Mouse (Mus musculus) G1E (cell line): ENCODE measurements around the gene Il16. TPM values are rescaled to one million over a fixed set of nuclear protein-coding genes. Genes with fewer than 3 reads are reported as not detected.

ENCODE experiments used
- ATAC-seq: 2 replicates; pipeline ENCODE4 v1.8.0; 2016; ENCODE audit warnings: mild to moderate bottlenecking; ENCODE audit not compliant: insufficient number of reproducible peaks, poor library complexity, low FRiP score, severe bottlenecking; ENCODE audit errors: extremely low read depth
- DNase-seq: peaks from one replicate; pipeline ENCODE4 v3.0.0; 2012; ENCODE audit warnings: low spot score
- H3K27me3 ChIP-seq: 2 replicates; pipeline ENCODE4 v1.6.1; 2012; ENCODE audit warnings: mild to moderate bottlenecking, low read length, inconsistent platforms; ENCODE audit not compliant: insufficient read depth
- H3K36me3 ChIP-seq: replicated peaks from 2 replicates; pipeline ENCODE3; 2012; ENCODE audit warnings: mild to moderate bottlenecking, inconsistent platforms
- H3K4me1 ChIP-seq: 2 replicates; pipeline ENCODE4 v1.6.1; 2012; ENCODE audit warnings: low read depth, low read length, inconsistent platforms, mixed read lengths; ENCODE audit not compliant: insufficient read depth
- H3K4me3 ChIP-seq: 2 replicates; pipeline ENCODE4 v1.5.1; 2012; ENCODE audit warnings: low read depth, mild to moderate bottlenecking, inconsistent platforms, low read length, moderate library complexity, mixed read lengths
- H3K9me3 ChIP-seq: replicated peaks from 2 replicates; pipeline ENCODE4 v1.6.1; 2012; ENCODE audit warnings: inconsistent platforms
- CTCF ChIP-seq: IDR thresholded peaks from 2 replicates; pipeline ENCODE4 v1.5.1; 2012; ENCODE audit warnings: low read depth, low read length, inconsistent platforms, mixed read lengths
- GATA1 ChIP-seq: IDR thresholded peaks from 2 replicates; pipeline ENCODE4 v1.6.1; 2012; ENCODE audit warnings: borderline replicate concordance, low read length, inconsistent platforms, mixed read lengths
- GATA2 ChIP-seq: IDR thresholded peaks from 2 replicates; pipeline ENCODE4 v1.6.1; 2012; ENCODE audit warnings: low read depth, low read length, inconsistent platforms, borderline replicate concordance
- POLR2AphosphoS5 ChIP-seq: IDR thresholded peaks from 2 replicates; pipeline ENCODE4 v1.6.1; 2012; ENCODE audit warnings: low read depth, low read length, inconsistent platforms; ENCODE audit not compliant: insufficient replicate concordance
- TAL1 ChIP-seq: conservative IDR thresholded peaks from 2 replicates; pipeline ENCODE4 v1.6.1; 2012; ENCODE audit warnings: low read depth, low read length, inconsistent platforms, mixed read lengths
- polyA plus RNA-seq: library from polyadenylated mRNA; stranded (reverse); fragments of >175 nt; gene quantifications from 2 replicates; pipeline ENCODE4 v1.2.3, GENCODE M21; 2012
- total RNA-seq, 2 experiments: library from RNA; stranded (forward) in 1 of 2; stranded (reverse) in 1 of 2; fragments of 200-1000 nt in 1 of 2; fragments of >200 nt in 1 of 2; fragmentation: Nextera tagmentation in 1 of 2; gene quantifications; 2 replicates each; pipeline ENCODE4 v1.2.3; 2014 to 2017

Il16 gene
- total and polyA plus RNA-seq, 3 experiments: 0.02 to 1.1 TPM; not detected in 1

- Histone ChIP-seq H3K36me3 (no peaks in the 10 kb centered on the region), H3K27me3 (peaks cover 12% of the 10 kb centered on the region), H3K9me3 (no peaks in the 10 kb centered on the region), H3K4me1 (no peaks in the 10 kb centered on the region), H3K4me3 (no peak overlapping the region)
- ATAC-seq (no peak), DNase-seq (no peak)
- no peak for TF ChIP-seq POLR2AphosphoS5
- no peak for TF ChIP-seq GATA2
- no peak for TF ChIP-seq CTCF
- TF ChIP-seq TAL1: no peak
- no peak for TF ChIP-seq GATA1
Measured at GRCm38 (mm10) chr7:83675545-83676254, 69.8 kb downstream of the Il16 start.

GRCm38 (mm10) chr7:83671573-83671972 is 74.0 kb downstream of the Il16 start:
- DNase-seq: no peak
- TF ChIP-seq CTCF (no peak), POLR2AphosphoS5 (no peak), GATA1 (no peak)
- H3K9me3 ChIP-seq: no peaks in the 10 kb centered on the region

GRCm38 (mm10) chr7:83668724-83669123 is 76.8 kb downstream of the Il16 start:
- no peak for DNase-seq
- no peak for ATAC-seq
- H3K27me3 ChIP-seq: peaks cover 9% of the 10 kb centered on the region

More at GRCm38 (mm10) chr7:83671573-83671972, 74.0 kb downstream of the Il16 start:
- no peak overlapping the region for H3K4me3 ChIP-seq
- H3K4me1 ChIP-seq: no peaks in the 10 kb centered on the region
- no peak for ATAC-seq
- no peaks in the 10 kb centered on the region for H3K36me3 ChIP-seq
- H3K27me3 ChIP-seq: peaks cover 6% of the 10 kb centered on the region

DNA sequence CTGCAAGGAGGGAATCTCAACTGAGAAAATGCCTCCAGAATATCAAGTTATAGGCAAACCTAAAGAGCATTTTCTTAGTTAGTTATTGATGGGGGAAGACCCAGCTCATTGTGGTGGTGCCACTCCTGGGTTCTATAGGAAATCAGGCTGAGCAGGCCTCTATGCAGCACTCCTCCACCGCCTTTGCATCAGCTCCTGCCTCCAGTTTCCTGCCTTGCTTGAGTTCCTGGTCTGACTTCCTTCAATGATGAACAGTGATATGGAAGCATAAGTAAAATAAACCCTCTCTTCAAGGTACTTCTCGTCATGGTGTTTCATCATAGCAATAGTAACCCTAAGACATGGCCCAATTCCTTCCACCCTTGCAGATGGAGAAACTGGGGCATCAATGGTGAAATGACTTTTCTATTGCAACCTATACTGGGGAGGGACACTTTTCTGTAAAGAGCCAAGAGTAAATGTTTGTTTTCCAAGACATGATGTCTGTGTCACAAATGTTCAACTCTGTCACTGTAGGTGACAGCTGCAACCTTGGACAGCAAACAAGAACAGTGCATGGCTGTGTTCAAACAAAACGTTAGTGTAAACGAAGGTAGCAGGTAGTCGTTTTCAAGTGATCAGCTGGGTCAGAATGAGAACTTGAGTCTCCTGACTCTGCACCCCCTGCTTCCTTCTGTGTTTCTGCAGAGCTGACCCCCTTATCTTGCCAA is 77.4 kb downstream of the Il16 start:
- TF ChIP-seq TAL1 (no peak), CTCF (no peak), GATA1 (no peak), GATA2 (no peak), POLR2AphosphoS5 (no peak)
- no peak for DNase-seq
- no peaks in the 10 kb centered on the region for H3K36me3 ChIP-seq
- no peaks in the 10 kb centered on the region for H3K4me1 ChIP-seq
- no peaks in the 10 kb centered on the region for H3K9me3 ChIP-seq
- ATAC-seq: no peak
- no peak overlapping the region for H3K4me3 ChIP-seq
- H3K27me3 ChIP-seq: peaks cover 9% of the 10 kb centered on the region

More at GRCm38 (mm10) chr7:83668724-83669123, 76.8 kb downstream of the Il16 start:
- Histone ChIP-seq H3K9me3 (no peaks in the 10 kb centered on the region), H3K4me3 (no peak overlapping the region), H3K4me1 (no peaks in the 10 kb centered on the region), H3K36me3 (no peaks in the 10 kb centered on the region)
- TF ChIP-seq GATA2: no peak
- TF ChIP-seq POLR2AphosphoS5: no peak
- TF ChIP-seq GATA1: no peak
- TF ChIP-seq TAL1: no peak
- no peak for TF ChIP-seq CTCF

GRCm38 (mm10) chr7:83666087-83666595 is 79.4 kb downstream of the Il16 start:
- H3K9me3 ChIP-seq: no peaks in the 10 kb centered on the region
- no peak overlapping the region for H3K4me3 ChIP-seq
- H3K27me3 ChIP-seq: peaks cover 6% of the 10 kb centered on the region
- DNase-seq (no peak), ATAC-seq (no peak)
- H3K4me1 ChIP-seq: no peaks in the 10 kb centered on the region
- TF ChIP-seq CTCF (no peak), GATA1 (no peak), GATA2 (no peak), POLR2AphosphoS5 (no peak), TAL1 (no peak)
- no peaks in the 10 kb centered on the region for H3K36me3 ChIP-seq

- H3K9me3 ChIP-seq: no peaks in the 10 kb centered on the region
- H3K4me3 ChIP-seq: no peak overlapping the region
- DNase-seq (no peak), ATAC-seq (no peak)
- TF ChIP-seq POLR2AphosphoS5 (no peak), TAL1 (no peak), GATA1 (no peak), GATA2 (no peak)
- no peaks in the 10 kb centered on the region for H3K36me3 ChIP-seq
- peaks cover 15% of the 10 kb centered on the region for H3K27me3 ChIP-seq
- no peaks in the 10 kb centered on the region for H3K4me1 ChIP-seq
Measured at GRCm38 (mm10) chr7:83662711-83663375, 82.7 kb downstream of the Il16 start.
